Mouse (Mus musculus): ENCODE measurements at regions not wholly inside any gene's neighbourhood (a gene's known extent, or its start where the extent isn't known, plus 50 kb on each side); places are given as distances from the start of the nearest gene placed in this dataset.

GRCm38 (mm10) chr14:55168336-55168909 lies 51.7 kb upstream of the Jph4 start:
- peak; percentile 84 to 89 for DNase-seq

- peak; percentile 41 to 57 for DNase-seq
These were observed 52.5 kb upstream of the Jph4 start for GRCm38 (mm10) chr14:55169021-55169855.

GRCm38 (mm10) chr14:55169856-55170117 lies 52.0 kb upstream of the Dhrs2 start:
- DNase-seq = no peak

- DNase-seq = peak; percentile 70 to 80
These were observed 50.3 kb upstream of the Dhrs2 start for GRCm38 (mm10) chr14:55171311-55172049.
